Mouse (Mus musculus) spleen, postnatal 14 days (tissue): ENCODE data around the gene Tnfsfm13.

Experiments
- DNase-seq, 2 experiments: peaks; one replicate each; pipeline ENCODE4 v3.0.0; 2021 to 2022; ENCODE audit warnings: low spot score in 2 of 2

Gene Tnfsfm13

GRCm38 (mm10) chr11:69655264-69656064, 40.4 kb downstream of the Tnfsfm13 start, which contains the start of gene Sox15:
TSS of gene Sox15 (plus strand) at chr11:69655314.
- peak in 1 of 2 experiments; percentile 27 for DNase-seq

GRCm38 (mm10) chr11:69654760-69655159, 41.1 kb downstream of the Tnfsfm13 start:
- no peak for DNase-seq

DNA sequence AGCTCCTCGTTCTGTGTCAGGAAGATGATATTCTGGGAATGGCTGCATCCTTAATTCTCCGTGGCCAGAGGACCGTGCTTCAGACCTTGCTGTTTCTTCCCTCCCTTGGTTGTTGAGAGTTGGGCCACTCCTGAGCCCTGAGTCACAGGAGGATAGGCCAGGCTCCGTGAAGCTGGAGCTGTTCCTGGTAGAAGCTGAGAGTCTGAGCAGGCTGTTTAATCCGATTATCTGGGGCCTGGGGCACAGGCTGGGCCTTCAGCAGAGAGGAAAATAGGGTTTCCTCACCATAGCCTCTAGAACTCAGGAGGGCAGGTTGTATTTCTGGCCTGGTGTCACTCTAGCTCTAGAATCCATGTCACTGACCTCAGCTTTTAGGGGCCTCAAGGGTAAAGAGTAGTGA, 42.5 kb downstream of the Tnfsfm13 start:
- no peak for DNase-seq

DNA sequence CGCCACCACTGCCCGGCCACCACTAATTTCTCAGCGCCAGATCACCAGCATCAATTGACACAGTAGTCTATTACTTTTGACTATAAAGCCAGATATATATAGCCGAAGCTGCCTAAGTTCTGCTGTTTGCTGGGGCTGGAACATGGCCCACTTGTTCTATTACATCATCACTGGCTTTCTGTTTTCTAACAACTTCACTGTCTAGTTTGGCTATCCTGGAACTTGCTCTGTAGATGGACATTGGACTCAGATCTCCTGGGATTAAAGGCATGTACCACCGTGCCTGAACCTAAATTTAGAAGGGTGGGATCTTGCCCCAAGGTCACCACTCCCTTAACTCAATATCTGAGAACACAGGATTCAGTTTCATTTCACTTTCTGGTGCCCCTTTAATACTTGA, 50.0 kb downstream of the Tnfsfm13 start:
- no peak for DNase-seq

DNA sequence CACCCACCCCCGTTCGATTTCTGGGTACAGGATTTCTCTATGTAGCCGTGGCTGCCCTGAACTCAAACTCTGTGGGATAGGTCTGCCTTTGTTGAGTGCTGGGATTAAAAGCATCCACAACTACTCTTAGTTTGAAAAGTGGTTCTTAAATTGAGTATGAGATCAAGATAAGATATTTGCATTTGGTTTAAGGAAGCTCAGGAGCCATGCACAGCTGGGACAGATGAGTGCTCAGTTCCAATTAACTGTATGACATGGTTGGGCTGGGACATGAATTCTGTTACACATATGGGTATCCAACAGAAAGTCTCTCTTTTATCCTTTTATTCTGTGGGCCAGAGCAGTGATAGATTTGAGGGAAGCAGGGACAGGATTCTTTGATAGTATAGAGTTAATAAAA, 60.4 kb downstream of the Tnfsfm13 start:
- no peak for DNase-seq

- DNase-seq: peak in 1 of 2 experiments; percentile 60
These were observed 62.6 kb downstream of the Tnfsfm13 start for GRCm38 (mm10) chr11:69633128-69633866.
